Mouse (Mus musculus) stomach, embryonic 16.5 days (tissue): ENCODE results near the gene Map1lc3a. TPM values are rescaled to one million over a fixed set of nuclear protein-coding genes. Genes with fewer than 3 reads are reported as not detected.

ENCODE experiments used
- ATAC-seq: fragments of 200-750 bp; cut with Nextera tagmentation; 2 replicates; pipeline ENCODE4 v1.8.0; 2017; ENCODE audit warnings: moderate number of reproducible peaks, moderate TSS enrichment; ENCODE audit not compliant: insufficient read depth, low FRiP score
- H3K27ac ChIP-seq: fragments of 300-500 bp; sonication (generic); 2 replicates; pipeline ENCODE4 v1.5.1; 2014; ENCODE audit warnings: low read length
- H3K27me3 ChIP-seq: fragments of 300-500 bp; sonication (generic); 2 replicates; pipeline ENCODE4 v1.6.1; 2014; ENCODE audit warnings: low read length, control low read depth, mixed read lengths; ENCODE audit not compliant: control insufficient read depth, insufficient read depth
- H3K36me3 ChIP-seq: fragments of 300-500 bp; sonication (generic); 2 replicates; pipeline ENCODE4 v1.6.1; 2014; ENCODE audit warnings: low read length; ENCODE audit not compliant: control insufficient read depth, insufficient read depth
- H3K4me1 ChIP-seq: fragments of 300-500 bp; sonication (generic); 2 replicates; pipeline ENCODE4 v1.6.1; 2014; ENCODE audit warnings: low read length, control low read depth, mixed read lengths; ENCODE audit not compliant: control insufficient read depth, insufficient read depth
- H3K4me2 ChIP-seq: fragments of 300-500 bp; sonication (generic); 2 replicates; pipeline ENCODE4 v1.6.1; 2014; ENCODE audit warnings: low read depth, low read length, mixed read lengths
- H3K4me3 ChIP-seq: fragments of 300-500 bp; sonication (generic); replicated peaks from 2 replicates; pipeline ENCODE4 v1.5.1; 2014; ENCODE audit warnings: mild to moderate bottlenecking, low read length
- H3K9ac ChIP-seq: fragments of 300-500 bp; sonication (generic); 2 replicates; pipeline ENCODE4 v1.6.1; 2014; ENCODE audit warnings: low read length
- H3K9me3 ChIP-seq: fragments of 300-500 bp; sonication (generic); replicated peaks from 2 replicates; pipeline ENCODE4 v1.6.1; 2016; ENCODE audit warnings: low read length, control low read depth; ENCODE audit not compliant: control insufficient read depth
- WGBS: fragments of 180-500 bp; shearing (Covaris S2); extraction: QIAGEN DNeasy Blood & Tissue Kit; methylation state at CpG from one replicate; pipeline ENCODE4 v1.1.7; 2014; 5-methylcytosine and 5-hydroxymethylcytosine counted together
- polyA plus RNA-seq: library from polyadenylated mRNA; unstranded; fragments of >200 nt; fragmentation: Nextera tagmentation; extraction: Ambion mirVana; gene quantifications from 2 replicates; pipeline ENCODE4 v1.2.1, GENCODE M21; 2015

Map1lc3a gene
- polyA plus RNA-seq, 1 experiment from 2014 or later: 168 TPM

DNA sequence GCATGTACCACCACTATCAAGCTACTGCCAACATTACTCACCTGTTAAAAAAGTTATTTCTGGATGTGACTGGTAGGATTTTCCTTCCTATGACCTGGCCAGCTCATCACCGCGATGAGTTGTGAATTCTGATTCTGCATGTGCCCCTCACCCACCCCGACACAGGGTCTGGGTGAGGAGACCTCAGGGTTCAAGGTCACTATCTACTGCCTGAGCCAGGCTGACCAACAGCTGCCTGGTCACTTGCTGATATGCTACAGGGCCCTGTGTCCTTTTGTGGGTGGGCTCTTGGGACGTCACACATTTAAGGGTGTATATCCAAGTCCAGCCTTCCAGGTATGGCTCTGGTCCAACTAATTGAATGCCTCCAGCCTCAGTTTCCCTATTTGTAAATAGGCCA is 3.1 kb downstream of the Map1lc3a start:
- WGBS: 94% methylated on average over 4 of the region's 4 CpGs
- H3K4me3 ChIP-seq: no peak overlapping the region
- H3K9ac ChIP-seq: no peak overlapping the region
- H3K9me3 ChIP-seq: no peaks in the 10 kb centered on the region
- no peak for ATAC-seq
- H3K36me3 ChIP-seq: no peaks in the 10 kb centered on the region
- H3K27me3 ChIP-seq: no peaks in the 10 kb centered on the region
- peaks cover 8% of the 10 kb centered on the region for H3K4me1 ChIP-seq
- no peak overlapping the region for H3K4me2 ChIP-seq
- H3K27ac ChIP-seq: no peak overlapping the region

DNA sequence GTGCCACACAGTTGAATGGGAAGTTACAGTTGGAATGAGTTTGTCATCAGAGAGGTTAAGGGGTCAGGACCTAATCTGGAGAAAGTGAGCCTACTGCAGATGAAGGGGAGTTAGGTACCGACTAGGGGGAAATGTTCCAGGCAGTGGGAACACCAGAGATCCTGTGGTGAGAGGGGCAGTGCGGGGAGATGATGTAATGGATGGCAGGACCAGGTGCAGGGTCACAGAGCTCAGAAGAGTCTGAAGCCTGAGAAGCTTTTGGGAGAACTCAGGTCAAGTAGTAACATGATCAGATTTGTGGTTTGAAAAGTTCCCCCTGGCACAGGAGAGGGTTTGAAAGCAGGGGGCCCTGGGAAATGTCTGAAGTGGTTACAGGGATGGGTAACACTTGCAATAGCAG is 4.0 kb downstream of the Map1lc3a start:
- no peak for ATAC-seq
- Histone ChIP-seq H3K4me1 (peaks cover 8% of the 10 kb centered on the region), H3K36me3 (no peaks in the 10 kb centered on the region), H3K9ac (no peak overlapping the region), H3K27me3 (no peaks in the 10 kb centered on the region), H3K9me3 (no peaks in the 10 kb centered on the region), H3K27ac (no peak overlapping the region), H3K4me3 (no peak overlapping the region), H3K4me2 (no peak overlapping the region)
- 65% methylated on average over 2 of the region's 2 CpGs for WGBS

DNA sequence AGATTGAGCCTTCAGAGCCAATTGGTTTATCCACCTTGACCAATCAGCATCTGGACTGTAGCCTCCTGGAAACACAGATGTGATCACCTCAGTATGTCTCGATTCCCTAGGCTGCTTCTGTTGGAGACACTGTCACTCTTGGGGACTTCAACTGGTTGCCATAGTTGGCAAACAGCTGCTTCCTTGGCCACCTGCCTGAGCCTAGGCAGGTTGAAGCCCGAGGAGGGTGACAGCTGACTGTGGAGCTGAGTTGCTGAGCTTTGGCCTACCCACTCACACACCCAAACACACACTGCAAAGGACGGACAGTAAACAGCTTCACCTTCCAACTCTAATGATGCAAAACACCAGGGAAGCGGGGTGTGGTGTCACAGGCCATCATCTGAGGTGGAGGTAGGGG is 7.7 kb downstream of the Map1lc3a start:
- H3K27ac ChIP-seq: no peak overlapping the region

DNA sequence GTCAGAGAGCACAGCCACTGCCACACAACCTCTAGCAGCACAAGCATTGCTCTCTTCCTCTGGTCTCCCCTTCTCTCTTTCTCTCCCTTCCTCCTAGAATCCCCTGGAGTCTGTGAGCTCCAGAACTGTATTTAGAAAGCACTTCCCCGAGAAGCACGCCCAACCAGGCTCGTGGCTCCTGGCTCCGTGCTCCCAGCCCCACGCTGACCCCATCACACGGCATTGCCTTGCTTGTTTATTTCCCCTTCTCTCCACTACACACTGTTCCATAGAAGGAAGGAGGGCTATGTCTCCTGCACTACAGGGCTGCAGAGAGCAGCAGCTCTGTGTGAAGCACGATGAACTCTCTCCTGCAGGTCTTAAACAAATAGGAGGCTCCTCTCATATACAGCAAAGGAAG is 8.6 kb downstream of the Map1lc3a start:
- H3K27ac ChIP-seq: peak overlapping the region; percentile 62; the same call in 1 of the 2 replicates

More for the DNA sequence above, 7.7 kb downstream of the Map1lc3a start:
- no peaks in the 10 kb centered on the region for H3K4me1 ChIP-seq
- no peak overlapping the region for H3K4me2 ChIP-seq
- no peak overlapping the region for H3K4me3 ChIP-seq
- no peaks in the 10 kb centered on the region for H3K9me3 ChIP-seq
- H3K9ac ChIP-seq: no peak overlapping the region
- H3K27me3 ChIP-seq: no peaks in the 10 kb centered on the region
- no peak for ATAC-seq
- WGBS: 87% methylated on average over 4 of the region's 4 CpGs
- H3K36me3 ChIP-seq: no peaks in the 10 kb centered on the region

DNA sequence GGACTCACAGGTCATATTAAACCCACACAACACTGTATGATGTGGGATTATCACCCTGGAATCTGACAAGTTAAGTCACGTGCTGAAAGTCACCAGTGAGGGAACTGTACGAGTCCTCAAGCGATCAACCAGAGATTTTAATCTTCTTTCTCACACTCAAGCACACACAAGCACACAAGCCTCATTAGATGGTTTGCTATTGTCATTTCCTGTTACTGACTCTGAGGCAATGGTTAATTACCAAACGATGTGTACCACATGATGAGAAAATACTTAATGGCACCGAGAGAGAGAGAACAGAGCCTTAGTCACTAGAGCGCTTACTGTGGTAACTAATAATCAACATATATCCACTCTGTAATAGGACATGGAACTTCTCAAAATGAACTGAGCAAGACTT is 9.6 kb downstream of the Map1lc3a start:
- WGBS: 83% methylated on average over 6 of the region's 6 CpGs
- H3K27ac ChIP-seq: no peak overlapping the region
- no peak overlapping the region for H3K4me2 ChIP-seq
- H3K9ac ChIP-seq: no peak overlapping the region
- H3K27me3 ChIP-seq: no peaks in the 10 kb centered on the region
- H3K36me3 ChIP-seq: no peaks in the 10 kb centered on the region
- H3K4me3 ChIP-seq: no peak overlapping the region
- no peaks in the 10 kb centered on the region for H3K4me1 ChIP-seq
- no peaks in the 10 kb centered on the region for H3K9me3 ChIP-seq
- no peak for ATAC-seq

More for the DNA sequence above, 8.6 kb downstream of the Map1lc3a start:
- H3K27me3 ChIP-seq: no peaks in the 10 kb centered on the region
- H3K36me3 ChIP-seq: no peaks in the 10 kb centered on the region
- H3K9ac ChIP-seq: peak overlapping the region; percentile 43; the same call in 1 of the 2 replicates
- WGBS: 55% methylated on average over 7 of the region's 7 CpGs
- H3K4me3 ChIP-seq: no peak overlapping the region
- H3K9me3 ChIP-seq: no peaks in the 10 kb centered on the region
- no peaks in the 10 kb centered on the region for H3K4me1 ChIP-seq
- no peak for ATAC-seq
- no peak overlapping the region for H3K4me2 ChIP-seq

DNA sequence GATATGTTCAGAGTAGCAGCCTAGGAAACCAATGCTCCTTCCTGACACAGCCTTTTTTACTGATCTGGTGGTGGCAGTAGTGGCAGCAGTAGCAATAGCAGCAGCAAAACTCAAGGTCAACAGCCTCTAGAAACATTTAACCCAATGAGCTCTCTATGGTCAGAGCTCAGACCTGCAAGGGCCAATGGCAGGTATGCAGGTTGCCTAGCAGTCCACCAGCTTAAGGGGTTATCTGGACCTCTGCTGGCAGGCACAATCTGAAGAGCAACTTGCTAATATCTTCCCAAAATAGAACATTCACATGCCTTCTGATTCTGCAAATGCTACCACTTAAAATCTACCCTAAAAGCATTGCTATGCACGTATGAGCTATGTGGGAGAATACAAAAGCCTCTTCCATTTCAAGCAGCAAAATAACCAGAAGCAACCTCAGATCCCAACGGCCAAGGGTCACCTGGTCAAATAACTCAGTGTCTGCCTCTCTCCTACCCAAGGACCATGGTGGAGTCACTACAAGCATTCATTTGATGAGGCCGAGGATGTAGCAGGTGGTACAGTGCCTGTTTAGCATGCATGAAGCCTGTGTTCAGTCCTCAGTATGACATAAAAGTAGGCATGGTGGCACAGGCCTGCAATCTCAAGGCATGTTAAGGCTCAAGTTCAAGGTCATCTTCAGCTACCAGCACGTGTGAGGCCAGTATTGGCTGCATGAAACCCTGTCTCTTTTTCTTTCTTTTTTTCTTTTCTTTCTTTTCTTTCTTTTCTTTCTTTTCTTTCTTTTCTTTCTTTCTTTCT is 11.6 kb downstream of the Map1lc3a start:
- H3K36me3 ChIP-seq: peaks cover 9% of the 10 kb centered on the region; the same call in 1 of the 2 replicates
- no peak overlapping the region for H3K9ac ChIP-seq
- no peaks in the 10 kb centered on the region for H3K4me1 ChIP-seq
- H3K4me2 ChIP-seq: no peak overlapping the region
- no peaks in the 10 kb centered on the region for H3K9me3 ChIP-seq
- no peaks in the 10 kb centered on the region for H3K27me3 ChIP-seq
- no peak overlapping the region for H3K4me3 ChIP-seq
- H3K27ac ChIP-seq: no peak overlapping the region
- ATAC-seq: no peak
- 86% methylated on average over 4 of the region's 4 CpGs for WGBS

DNA sequence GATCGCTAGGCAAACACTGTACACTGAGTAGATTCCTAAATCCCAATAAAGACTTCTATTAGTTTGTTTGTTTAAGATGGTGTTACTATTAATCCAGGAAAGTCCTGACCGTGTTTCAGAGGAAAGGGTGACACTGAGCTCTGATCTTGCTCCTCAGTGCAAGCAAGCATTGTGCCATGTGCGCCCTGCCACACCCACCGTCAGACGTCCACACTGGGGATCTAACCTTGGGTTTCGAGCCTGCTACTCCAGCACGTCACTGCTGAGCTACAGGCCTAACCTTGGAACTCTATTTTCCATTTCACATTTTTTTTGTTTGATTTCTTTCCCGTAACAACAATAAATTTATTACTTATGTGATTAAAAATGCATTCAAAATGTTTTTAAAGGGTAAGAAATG is 14.0 kb downstream of the Map1lc3a start:
- WGBS: 81% methylated on average over 8 of the region's 8 CpGs
- ATAC-seq: no peak
- no peaks in the 10 kb centered on the region for H3K4me1 ChIP-seq

DNA sequence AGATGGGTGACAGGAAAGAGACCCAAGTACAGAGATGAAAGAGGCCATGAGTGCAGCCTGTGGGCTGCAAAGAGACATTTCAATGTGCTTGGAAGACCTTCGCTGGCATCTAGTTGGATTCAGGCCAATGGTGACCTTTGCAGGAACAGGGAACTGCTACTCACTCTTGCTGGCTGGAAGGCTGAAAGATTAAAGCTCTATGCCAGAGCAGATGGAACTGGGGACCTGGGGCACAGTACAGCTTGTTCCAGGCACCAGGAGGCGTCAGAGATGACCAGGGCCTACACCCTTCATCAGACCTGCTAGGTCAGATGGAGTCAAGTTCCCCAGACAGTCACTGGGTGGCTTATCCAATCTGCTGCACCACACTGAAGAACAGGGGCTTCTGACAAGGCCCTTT is 17.3 kb downstream of the Map1lc3a start:
- no peak for ATAC-seq
- no peak overlapping the region for H3K9ac ChIP-seq
- no peaks in the 10 kb centered on the region for H3K9me3 ChIP-seq

More for the DNA sequence above, 14.0 kb downstream of the Map1lc3a start:
- Histone ChIP-seq H3K4me3 (no peak overlapping the region), H3K27me3 (no peaks in the 10 kb centered on the region), H3K27ac (no peak overlapping the region), H3K36me3 (peaks cover 9% of the 10 kb centered on the region; the same call in 1 of the 2 replicates), H3K4me2 (no peak overlapping the region), H3K9me3 (no peaks in the 10 kb centered on the region), H3K9ac (no peak overlapping the region)

DNA sequence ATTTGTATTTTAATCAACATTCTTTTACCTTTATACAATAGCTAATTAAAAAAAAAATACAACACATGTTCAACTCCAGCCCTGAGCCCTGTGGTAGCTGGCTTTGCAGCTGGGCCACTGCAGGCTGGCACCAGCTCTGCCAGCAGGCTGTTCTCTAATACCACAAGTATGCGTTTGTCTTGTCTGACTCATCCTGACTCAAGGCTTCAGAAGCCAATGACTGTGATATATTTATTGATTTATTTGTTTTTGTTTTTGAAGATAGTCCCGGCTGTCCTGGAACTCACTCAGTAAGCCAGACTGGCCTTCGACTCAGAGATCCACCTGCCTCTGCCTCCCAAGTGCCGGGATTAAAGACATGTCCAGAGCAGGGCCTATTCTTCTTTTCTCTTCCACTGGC is 17.8 kb downstream of the Map1lc3a start:
- Histone ChIP-seq H3K4me2 (no peak overlapping the region), H3K9me3 (no peaks in the 10 kb centered on the region), H3K27me3 (no peaks in the 10 kb centered on the region), H3K36me3 (peaks cover 23% of the 10 kb centered on the region; the same call in 1 of the 2 replicates), H3K9ac (no peak overlapping the region), H3K27ac (no peak overlapping the region), H3K4me3 (no peak overlapping the region), H3K4me1 (no peaks in the 10 kb centered on the region)
- WGBS: 85% methylated on average over 4 of the region's 4 CpGs
- no peak for ATAC-seq

More for the DNA sequence above, 17.3 kb downstream of the Map1lc3a start:
- WGBS: 85% methylated on average over 2 of the region's 2 CpGs
- H3K4me2 ChIP-seq: no peak overlapping the region
- peaks cover 18% of the 10 kb centered on the region; the same call in 1 of the 2 replicates for H3K36me3 ChIP-seq
- no peak overlapping the region for H3K27ac ChIP-seq
- H3K4me3 ChIP-seq: no peak overlapping the region
- no peaks in the 10 kb centered on the region for H3K4me1 ChIP-seq
- H3K27me3 ChIP-seq: no peaks in the 10 kb centered on the region
